Mouse (Mus musculus) thymus, postnatal 36 days (tissue): ENCODE results near the gene Btg2.

Experiments
- DNase-seq, 2 experiments: peaks; one replicate each; pipeline ENCODE4 v3.0.0; 2022; ENCODE audit warnings: mixed read lengths in 2 of 2

Btg2 gene

GRCm38 (mm10) chr1:134078802-134079476 lies at the start of gene Btg2:
Gene Btg2, minus strand, starts transcription at chr1:134079120.
- peak; percentile 97 to 98 for DNase-seq

- peak in 1 of 2 experiments; percentile 36 for DNase-seq
These were observed 43.3 kb upstream of the Btg2 start for GRCm38 (mm10) chr1:134122195-134122594.

GRCm38 (mm10) chr1:134120179-134120578 lies 41.3 kb upstream of the Btg2 start:
- peak; percentile 73 to 82 for DNase-seq

GRCm38 (mm10) chr1:134117110-134117509 lies 38.2 kb upstream of the Btg2 start:
- DNase-seq: no peak

GRCm38 (mm10) chr1:134115424-134115823 lies 36.5 kb upstream of the Btg2 start:
- DNase-seq: no peak

GRCm38 (mm10) chr1:134114730-134115129 lies 35.8 kb upstream of the Btg2 start:
- no peak for DNase-seq

GRCm38 (mm10) chr1:134114018-134114417 lies 35.1 kb upstream of the Btg2 start:
- no peak for DNase-seq

- DNase-seq: no peak
These were observed 34.6 kb upstream of the Btg2 start for GRCm38 (mm10) chr1:134113560-134113959.

- DNase-seq: no peak
These were observed 32.1 kb upstream of the Btg2 start, which contains the start of gene Chit1 for GRCm38 (mm10) chr1:134110979-134111378. Gene Chit1, plus strand, starts transcription at chr1:134111242.

- no peak for DNase-seq
These were observed 31.5 kb upstream of the Btg2 start for GRCm38 (mm10) chr1:134110449-134110848.

GRCm38 (mm10) chr1:134110015-134110414 lies 31.1 kb upstream of the Btg2 start:
- DNase-seq: no peak

- DNase-seq: no peak
These were observed 28.9 kb upstream of the Btg2 start for GRCm38 (mm10) chr1:134107777-134108176.

GRCm38 (mm10) chr1:134106719-134107118 lies 27.8 kb upstream of the Btg2 start:
- DNase-seq: peak; percentile 68 to 70

GRCm38 (mm10) chr1:134105764-134106430 lies 27.0 kb upstream of the Btg2 start:
- no peak for DNase-seq

- no peak for DNase-seq
These were observed 26.3 kb upstream of the Btg2 start for GRCm38 (mm10) chr1:134105043-134105763.

- DNase-seq: no peak
These were observed 24.9 kb upstream of the Btg2 start for GRCm38 (mm10) chr1:134103861-134104260.

GRCm38 (mm10) chr1:134101593-134101992 lies 22.7 kb upstream of the Btg2 start:
- no peak for DNase-seq

- no peak for DNase-seq
These were observed 22.0 kb upstream of the Btg2 start for GRCm38 (mm10) chr1:134100928-134101327.

- no peak for DNase-seq
These were observed 21.5 kb upstream of the Btg2 start for GRCm38 (mm10) chr1:134100401-134100800.

- no peak for DNase-seq
These were observed 20.8 kb upstream of the Btg2 start for GRCm38 (mm10) chr1:134099516-134100235.

- peak; percentile 41 to 46 for DNase-seq
These were observed 20.0 kb upstream of the Btg2 start for GRCm38 (mm10) chr1:134098726-134099515.
